Mouse (Mus musculus) heart, postnatal 0 days (tissue): Measurements from ENCODE around the gene Abcc12. TPM values are rescaled to one million over a fixed set of nuclear protein-coding genes. Genes with fewer than 3 reads are reported as not detected.
A peak's percentile ranks its signal among the peaks of the same experiment; 100 is the strongest.

Source experiments
- ATAC-seq: fragments of 200-750 bp; cut with Nextera tagmentation; 2 replicates; pipeline ENCODE4 v1.8.0; 2017; ENCODE audit warnings: low read depth, moderate number of reproducible peaks, moderate library complexity; ENCODE audit not compliant: insufficient read depth
- DNase-seq: peaks from one replicate; pipeline ENCODE4 v3.0.0-alpha.2; 2016; ENCODE audit warnings: low spot score
- H3K27ac ChIP-seq: fragments of 300-500 bp; sonication (generic); 2 replicates; pipeline ENCODE4 v1.5.1; 2014; ENCODE audit warnings: low read depth, mild to moderate bottlenecking
- H3K27me3 ChIP-seq: fragments of 300-500 bp; sonication (generic); 2 replicates; pipeline ENCODE4 v1.6.1; 2014; ENCODE audit warnings: low read length, mixed read lengths; ENCODE audit not compliant: control insufficient read depth, insufficient read depth
- H3K36me3 ChIP-seq: fragments of 300-500 bp; sonication (generic); replicated peaks from 2 replicates; pipeline ENCODE4 v1.6.1; 2014; ENCODE audit warnings: low read length, mixed read lengths; ENCODE audit not compliant: control insufficient read depth, insufficient read depth
- H3K4me1 ChIP-seq: fragments of 300-500 bp; sonication (generic); 2 replicates; pipeline ENCODE4 v1.6.1; 2014; ENCODE audit warnings: antibody characterized with exemption; ENCODE audit not compliant: control insufficient read depth, insufficient read depth
- H3K4me2 ChIP-seq: fragments of 300-500 bp; sonication (generic); 2 replicates; pipeline ENCODE4 v1.6.1; 2014; ENCODE audit warnings: low read depth, mild to moderate bottlenecking, low read length, moderate library complexity
- H3K4me3 ChIP-seq: fragments of 300-500 bp; sonication (generic); 2 replicates; pipeline ENCODE4 v1.5.1; 2014; ENCODE audit warnings: low read depth, low read length
- H3K9ac ChIP-seq: fragments of 300-500 bp; sonication (generic); replicated peaks from 2 replicates; pipeline ENCODE4 v1.6.1; 2014; ENCODE audit warnings: low read depth, low read length, mixed read lengths
- H3K9me3 ChIP-seq: fragments of 300-500 bp; sonication (generic); replicated peaks from 2 replicates; pipeline ENCODE4 v1.6.1; 2016; ENCODE audit warnings: low read length; ENCODE audit not compliant: control insufficient read depth
- CTCF ChIP-seq: IDR thresholded peaks from 2 replicates; pipeline ENCODE4 v1.5.1; 2016; ENCODE audit warnings: antibody characterized with exemption, control low read depth, low read depth
- EP300 ChIP-seq: IDR thresholded peaks from 2 replicates; pipeline ENCODE4 v1.6.1; 2016; ENCODE audit warnings: antibody characterized with exemption, low read depth
- WGBS: fragments of 180-500 bp; shearing (Covaris S2); extraction: QIAGEN DNeasy Blood & Tissue Kit; methylation state at CpG from one replicate; pipeline ENCODE4 v1.1.7; 2014; 5-methylcytosine and 5-hydroxymethylcytosine counted together
- polyA plus RNA-seq: library from polyadenylated mRNA; unstranded; fragments of >200 nt; fragmentation: Nextera tagmentation; extraction: Ambion mirVana; gene quantifications from 2 replicates; pipeline ENCODE4 v1.2.1, GENCODE M21; 2015
- total RNA-seq: library from RNA; depleted of rRNA; stranded (reverse); fragments of >200 nt; gene quantifications from 2 replicates; pipeline ENCODE4 v1.2.3, GENCODE M21; 2014; ENCODE audit warnings: low replicate concordance

Abcc12 gene
- total and polyA plus RNA-seq, 2 experiments from 2014 or later: not detected

- no peak overlapping the region for H3K9ac ChIP-seq
- 83% methylated on average over 4 of the region's 4 CpGs for WGBS
- H3K4me3 ChIP-seq: no peak overlapping the region
- no peaks in the 10 kb centered on the region for H3K9me3 ChIP-seq
- no peaks in the 10 kb centered on the region for H3K4me1 ChIP-seq
- ATAC-seq: no peak
- H3K4me2 ChIP-seq: no peak overlapping the region
- H3K36me3 ChIP-seq: no peaks in the 10 kb centered on the region
- TF ChIP-seq CTCF (no peak), EP300 (no peak)
- no peak for DNase-seq
- no peak overlapping the region for H3K27ac ChIP-seq
- H3K27me3 ChIP-seq: no peaks in the 10 kb centered on the region
Measured at GRCm38 (mm10) chr8:86495056-86495455, 85.4 kb downstream of the Abcc12 start.

DNA sequence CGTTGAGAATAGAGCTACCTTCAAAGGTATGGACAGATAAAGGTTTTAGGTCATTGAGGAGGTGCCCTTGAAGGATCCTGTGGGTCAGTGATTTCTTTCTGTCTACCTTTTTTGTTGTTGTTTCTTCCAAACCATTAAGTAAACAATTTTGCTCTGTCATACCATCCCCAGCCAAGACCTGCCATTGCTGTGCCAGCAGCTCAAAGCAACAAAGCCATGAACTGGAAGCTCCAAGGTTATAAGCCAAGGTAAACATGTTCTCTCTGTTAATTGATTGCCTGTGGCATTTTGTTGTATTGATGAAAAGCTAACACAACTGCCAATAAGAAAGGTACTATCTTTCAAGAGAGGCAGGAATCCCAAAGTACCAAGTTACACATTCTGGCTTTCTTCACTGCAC is 86.6 kb downstream of the Abcc12 start:
- ATAC-seq: no peak
- TF ChIP-seq EP300 (no peak), CTCF (no peak)
- DNase-seq: no peak
- Histone ChIP-seq H3K27me3 (no peaks in the 10 kb centered on the region), H3K4me1 (no peaks in the 10 kb centered on the region), H3K9me3 (no peaks in the 10 kb centered on the region), H3K9ac (no peak overlapping the region), H3K36me3 (no peaks in the 10 kb centered on the region), H3K4me2 (no peak overlapping the region), H3K27ac (no peak overlapping the region), H3K4me3 (no peak overlapping the region)
- WGBS: 33% methylated on average over 1 of the region's 1 CpGs

GRCm38 (mm10) chr8:86485411-86485810 is 95.1 kb downstream of the Abcc12 start:
- H3K36me3 ChIP-seq: no peaks in the 10 kb centered on the region
- TF ChIP-seq EP300 (no peak), CTCF (no peak)
- no peaks in the 10 kb centered on the region for H3K27me3 ChIP-seq
- H3K27ac ChIP-seq: no peak overlapping the region
- DNase-seq (no peak), ATAC-seq (no peak)
- WGBS: 79% methylated on average over 6 of the region's 6 CpGs
- no peaks in the 10 kb centered on the region for H3K4me1 ChIP-seq
- no peak overlapping the region for H3K9ac ChIP-seq
- H3K4me3 ChIP-seq: no peak overlapping the region
- H3K9me3 ChIP-seq: no peaks in the 10 kb centered on the region
- no peak overlapping the region for H3K4me2 ChIP-seq

- H3K27me3 ChIP-seq: no peaks in the 10 kb centered on the region
- no peaks in the 10 kb centered on the region for H3K4me1 ChIP-seq
- ATAC-seq (no peak), DNase-seq (no peak)
- TF ChIP-seq EP300 (no peak), CTCF (no peak)
- no peaks in the 10 kb centered on the region for H3K36me3 ChIP-seq
- no peak overlapping the region for H3K27ac ChIP-seq
- no peaks in the 10 kb centered on the region for H3K9me3 ChIP-seq
- H3K9ac ChIP-seq: no peak overlapping the region
- H3K4me2 ChIP-seq: no peak overlapping the region
- no peak overlapping the region for H3K4me3 ChIP-seq
Measured at GRCm38 (mm10) chr8:86484244-86484643, 96.2 kb downstream of the Abcc12 start.

- WGBS: 51% methylated on average over 1 of the region's 1 CpGs
- H3K9me3 ChIP-seq: no peaks in the 10 kb centered on the region
- no peak overlapping the region for H3K4me3 ChIP-seq
- TF ChIP-seq EP300 (no peak), CTCF (no peak)
- H3K9ac ChIP-seq: no peak overlapping the region
- H3K4me1 ChIP-seq: no peaks in the 10 kb centered on the region
- ATAC-seq (no peak), DNase-seq (no peak)
- no peak overlapping the region for H3K4me2 ChIP-seq
- no peak overlapping the region for H3K27ac ChIP-seq
- no peaks in the 10 kb centered on the region for H3K27me3 ChIP-seq
- no peaks in the 10 kb centered on the region for H3K36me3 ChIP-seq
Measured at GRCm38 (mm10) chr8:86482116-86482515, 98.4 kb downstream of the Abcc12 start.

DNA sequence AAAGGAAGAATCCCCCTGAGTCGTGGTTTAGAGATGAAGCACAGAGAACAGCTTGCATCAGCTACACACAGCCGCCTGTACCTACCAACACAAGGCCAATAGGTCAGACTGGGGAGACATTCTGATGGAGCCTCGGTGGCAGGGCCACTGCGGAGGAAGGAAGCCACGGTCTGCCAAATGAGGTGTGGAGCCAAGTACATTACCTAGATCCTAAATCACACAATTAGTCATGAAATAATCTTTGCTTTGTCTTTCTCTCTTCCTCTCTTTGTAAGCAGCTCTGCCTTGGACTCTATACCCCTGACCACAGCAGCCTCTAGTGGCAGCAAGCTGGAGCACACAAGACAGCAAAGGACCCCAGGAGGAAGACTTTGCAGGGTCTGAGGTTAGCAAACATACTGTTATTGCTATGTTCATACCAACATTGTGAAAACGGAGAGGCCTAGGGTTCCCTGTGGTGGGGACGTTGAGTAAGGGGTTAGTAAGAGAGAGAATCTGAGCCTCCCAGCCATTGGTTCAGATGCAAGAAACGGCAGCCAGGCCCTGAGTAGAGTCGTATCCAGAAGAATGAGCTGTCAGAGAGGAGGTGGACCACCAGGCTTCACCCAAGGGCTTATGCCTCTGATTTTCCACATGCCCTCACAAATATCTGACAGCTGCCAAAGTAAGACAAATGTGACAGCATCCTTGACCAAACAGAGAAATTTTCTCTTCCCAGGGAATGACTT is 104.6 kb downstream of the Abcc12 start:
- no peak for TF ChIP-seq EP300
- peak; percentile 74 for TF ChIP-seq CTCF
- Histone ChIP-seq H3K36me3 (no peaks in the 10 kb centered on the region), H3K4me2 (no peak overlapping the region), H3K27me3 (no peaks in the 10 kb centered on the region), H3K4me3 (no peak overlapping the region), H3K9me3 (no peaks in the 10 kb centered on the region), H3K4me1 (no peaks in the 10 kb centered on the region), H3K27ac (no peak overlapping the region), H3K9ac (no peak overlapping the region)
- 57% methylated on average over 9 of the region's 9 CpGs for WGBS
- ATAC-seq: no peak
- DNase-seq: peak; percentile 24
